Mouse (Mus musculus) midbrain, embryonic 11.5 days (tissue): ENCODE measurements at regions not wholly inside any gene's neighbourhood (a gene's known extent, or its start where the extent isn't known, plus 50 kb on each side); places are given as distances from the start of the nearest gene placed in this dataset.

ENCODE experiments used
- ATAC-seq: fragments of 200-750 bp; cut with Nextera tagmentation; 2 replicates; pipeline ENCODE4 v1.8.0; 2017; ENCODE audit warnings: moderate TSS enrichment, moderate library complexity; ENCODE audit not compliant: low FRiP score
- DNase-seq: peaks from one replicate; pipeline ENCODE4 v3.0.0; 2015; ENCODE audit warnings: low spot score; ENCODE audit errors: missing footprints
- H3K27ac ChIP-seq: fragments of 300-500 bp; sonication (generic); 2 replicates; pipeline ENCODE4 v1.5.1; 2014; ENCODE audit warnings: low read depth, low read length
- H3K27me3 ChIP-seq: fragments of 300-500 bp; sonication (generic); 2 replicates; pipeline ENCODE4 v1.6.1; 2014; ENCODE audit warnings: mild to moderate bottlenecking, low read length, moderate library complexity, mixed read lengths; ENCODE audit not compliant: control insufficient read depth, insufficient read depth
- H3K36me3 ChIP-seq: fragments of 300-500 bp; sonication (generic); 2 replicates; pipeline ENCODE4 v1.6.1; 2014; ENCODE audit warnings: mild to moderate bottlenecking, low read length, moderate library complexity, mixed read lengths; ENCODE audit not compliant: control insufficient read depth, insufficient read depth
- H3K4me1 ChIP-seq: fragments of 300-500 bp; sonication (generic); 2 replicates; pipeline ENCODE4 v1.6.1; 2014; ENCODE audit warnings: low read length; ENCODE audit not compliant: control insufficient read depth, insufficient read depth
- H3K4me2 ChIP-seq: fragments of 300-500 bp; sonication (generic); 2 replicates; pipeline ENCODE4 v1.6.1; 2014; ENCODE audit warnings: mild to moderate bottlenecking, moderate library complexity
- H3K4me3 ChIP-seq: fragments of 300-500 bp; sonication (generic); 2 replicates; pipeline ENCODE4 v1.5.1; 2014; ENCODE audit warnings: low read depth, low read length
- H3K9ac ChIP-seq: fragments of 300-500 bp; sonication (generic); 2 replicates; pipeline ENCODE4 v1.6.1; 2014; ENCODE audit warnings: low read length
- H3K9me3 ChIP-seq: fragments of 300-500 bp; sonication (generic); 2 replicates; pipeline ENCODE4 v1.6.1; 2016; ENCODE audit warnings: low read length; ENCODE audit not compliant: control insufficient read depth
- WGBS: fragments of 180-500 bp; shearing (Covaris S2); extraction: QIAGEN DNeasy Blood & Tissue Kit; methylation state at CpG from one replicate; pipeline ENCODE4 v1.1.7; 2014; 5-methylcytosine and 5-hydroxymethylcytosine counted together

DNA sequence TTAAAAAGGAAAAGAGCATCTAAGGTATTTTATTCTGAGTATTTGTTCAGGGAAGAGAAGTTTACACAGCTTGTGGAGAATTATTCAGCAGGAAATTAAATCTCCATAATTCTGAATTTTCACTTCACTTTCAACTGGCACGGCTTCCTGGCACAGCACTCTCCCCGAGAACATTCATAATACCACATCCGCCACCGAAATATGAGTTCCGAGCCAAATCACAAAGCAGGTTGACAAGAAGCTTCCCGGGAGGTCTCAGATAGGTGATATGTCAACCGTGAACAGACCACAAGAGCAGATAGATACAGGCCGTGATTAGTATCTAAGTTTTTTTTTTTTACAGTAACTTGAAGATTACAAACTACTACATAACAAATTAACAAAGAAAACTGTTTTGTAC is 473.9 kb downstream of the Synb start:
- WGBS: 91% methylated on average over 8 of the region's 8 CpGs
- DNase-seq: no peak
- H3K9me3 ChIP-seq: no peaks in the 10 kb centered on the region
- no peaks in the 10 kb centered on the region for H3K36me3 ChIP-seq
- no peaks in the 10 kb centered on the region for H3K27me3 ChIP-seq
- H3K4me1 ChIP-seq: no peaks in the 10 kb centered on the region
- no peak overlapping the region for H3K9ac ChIP-seq
- no peak overlapping the region for H3K27ac ChIP-seq
- H3K4me3 ChIP-seq: no peak overlapping the region
- H3K4me2 ChIP-seq: no peak overlapping the region
- ATAC-seq: no peak

DNA sequence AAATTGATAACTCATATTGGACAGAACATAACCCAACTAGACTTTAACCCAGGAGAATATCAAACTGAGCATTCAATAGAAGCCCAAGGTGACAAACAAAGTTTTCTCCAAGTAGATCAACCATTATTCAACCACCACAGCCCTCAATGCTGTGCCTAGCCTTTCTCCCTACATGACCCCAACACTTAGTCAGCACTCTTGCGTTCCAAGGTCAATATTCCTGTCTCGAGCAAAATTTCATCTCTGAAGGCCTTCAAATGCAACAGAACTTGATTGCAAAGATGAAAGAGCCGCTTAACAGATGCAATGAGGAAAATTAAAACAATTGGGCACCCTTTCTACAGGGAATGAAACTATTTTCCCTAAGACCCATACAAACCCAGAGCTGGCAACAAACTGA is 485.1 kb downstream of the Synb start:
- H3K4me1 ChIP-seq: no peaks in the 10 kb centered on the region
- H3K9me3 ChIP-seq: no peaks in the 10 kb centered on the region
- H3K4me3 ChIP-seq: no peak overlapping the region
- no peaks in the 10 kb centered on the region for H3K36me3 ChIP-seq
- no peak overlapping the region for H3K4me2 ChIP-seq
- no peaks in the 10 kb centered on the region for H3K27me3 ChIP-seq
- ATAC-seq (no peak), DNase-seq (no peak)
- no peak overlapping the region for H3K27ac ChIP-seq
- 88% methylated on average over 3 of the region's 3 CpGs for WGBS
- no peak overlapping the region for H3K9ac ChIP-seq

DNA sequence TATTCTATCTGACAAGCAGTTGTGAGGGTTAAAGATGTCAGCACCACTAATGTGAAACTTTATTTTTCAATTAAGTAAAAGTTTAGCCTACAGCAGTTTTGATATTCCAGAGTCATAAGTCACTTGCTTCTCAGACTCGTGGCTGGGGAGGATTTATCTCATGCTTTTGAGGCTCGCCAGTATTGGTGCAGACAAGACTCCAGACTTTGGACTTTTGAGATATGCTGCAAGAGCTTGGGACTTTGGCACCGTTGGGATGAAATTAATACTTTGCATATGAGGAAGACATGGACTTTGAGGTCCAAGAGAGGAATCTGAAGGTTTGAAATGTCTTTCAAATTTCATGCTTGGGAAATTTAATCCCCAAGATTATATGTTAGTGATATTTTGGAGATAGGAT is 486.2 kb downstream of the Synb start:
- H3K9me3 ChIP-seq: no peaks in the 10 kb centered on the region
- H3K36me3 ChIP-seq: no peaks in the 10 kb centered on the region
- H3K27ac ChIP-seq: no peak overlapping the region
- H3K4me3 ChIP-seq: no peak overlapping the region
- H3K27me3 ChIP-seq: no peaks in the 10 kb centered on the region
- no peak overlapping the region for H3K9ac ChIP-seq
- no peak overlapping the region for H3K4me2 ChIP-seq
- H3K4me1 ChIP-seq: no peaks in the 10 kb centered on the region
- WGBS: 86% methylated on average over 3 of the region's 3 CpGs
- no peak for DNase-seq
- no peak for ATAC-seq

DNA sequence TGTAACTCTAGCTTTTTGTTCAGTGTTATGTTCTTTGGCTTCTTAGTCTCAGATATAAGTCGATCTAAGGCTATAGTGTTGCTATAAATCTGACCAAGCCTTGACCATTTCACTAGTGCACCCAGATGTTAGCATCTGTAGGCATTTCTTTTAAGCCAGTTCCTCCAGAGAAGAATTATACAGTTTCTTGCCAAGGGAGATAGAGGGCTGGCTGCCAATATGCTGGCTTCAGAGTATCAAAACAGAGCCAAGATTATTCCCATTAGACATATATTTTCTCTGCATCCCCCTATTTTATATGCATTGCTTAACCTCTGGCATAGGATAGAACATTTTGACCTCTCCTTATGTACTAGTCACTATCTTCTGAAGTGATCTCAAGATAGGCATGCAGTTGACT is 487.5 kb downstream of the Synb start:
- 85% methylated on average over 1 of the region's 1 CpGs for WGBS
- H3K4me3 ChIP-seq: no peak overlapping the region
- H3K9me3 ChIP-seq: no peaks in the 10 kb centered on the region
- no peaks in the 10 kb centered on the region for H3K4me1 ChIP-seq
- H3K27me3 ChIP-seq: no peaks in the 10 kb centered on the region
- no peak overlapping the region for H3K4me2 ChIP-seq
- no peak overlapping the region for H3K27ac ChIP-seq
- ATAC-seq: no peak
- H3K36me3 ChIP-seq: no peaks in the 10 kb centered on the region
- DNase-seq: no peak
- no peak overlapping the region for H3K9ac ChIP-seq

DNA sequence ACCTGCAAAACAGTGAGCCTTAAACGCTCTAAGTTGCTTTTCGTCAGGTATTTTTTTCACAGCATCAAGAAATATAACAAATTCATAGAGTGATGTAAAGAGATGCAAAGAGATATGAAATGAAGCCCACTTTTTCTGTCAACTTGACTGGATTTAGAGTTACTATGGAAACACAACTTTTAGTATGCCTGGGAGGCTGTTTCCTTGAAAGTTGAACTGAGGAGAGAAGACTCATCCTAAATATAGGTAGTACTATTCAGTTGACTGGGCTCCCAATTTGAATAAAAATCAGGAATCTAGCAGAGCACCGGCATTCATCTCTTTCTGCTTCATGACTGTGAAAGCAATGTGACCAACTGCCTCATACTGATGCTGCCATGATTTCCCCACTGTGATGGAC is 509.7 kb downstream of the Synb start:
- H3K27me3 ChIP-seq: no peaks in the 10 kb centered on the region
- no peak overlapping the region for H3K27ac ChIP-seq
- H3K4me3 ChIP-seq: no peak overlapping the region
- no peak overlapping the region for H3K4me2 ChIP-seq
- 85% methylated on average over 3 of the region's 3 CpGs for WGBS
- no peaks in the 10 kb centered on the region for H3K4me1 ChIP-seq
- ATAC-seq (no peak), DNase-seq (no peak)
- H3K9me3 ChIP-seq: no peaks in the 10 kb centered on the region
- H3K9ac ChIP-seq: no peak overlapping the region
- no peaks in the 10 kb centered on the region for H3K36me3 ChIP-seq

DNA sequence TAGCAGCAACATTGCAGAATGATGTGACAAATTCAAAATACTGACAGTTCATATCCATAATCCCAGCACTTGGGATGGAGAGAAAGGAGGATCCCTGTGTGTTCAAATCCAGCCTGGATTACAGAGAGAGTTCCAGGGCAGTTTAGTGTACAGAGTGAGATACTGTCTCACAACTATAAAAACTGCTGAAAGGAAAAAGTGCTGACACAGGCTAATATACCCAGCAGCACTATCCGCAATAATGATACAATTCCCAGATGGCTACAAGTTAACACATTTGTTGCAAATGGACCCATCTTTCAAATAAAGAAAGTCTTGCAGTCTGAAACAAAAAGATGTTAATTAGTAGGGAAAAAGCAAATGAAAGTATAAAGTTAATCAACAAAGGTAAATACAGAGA is 510.9 kb downstream of the Synb start:
- H3K4me2 ChIP-seq: no peak overlapping the region
- H3K4me3 ChIP-seq: no peak overlapping the region
- H3K4me1 ChIP-seq: no peaks in the 10 kb centered on the region
- H3K27me3 ChIP-seq: no peaks in the 10 kb centered on the region
- no peak overlapping the region for H3K9ac ChIP-seq
- DNase-seq (no peak), ATAC-seq (no peak)
- H3K9me3 ChIP-seq: no peaks in the 10 kb centered on the region
- no peak overlapping the region for H3K27ac ChIP-seq
- 98% methylated on average over 1 of the region's 1 CpGs for WGBS
- no peaks in the 10 kb centered on the region for H3K36me3 ChIP-seq

DNA sequence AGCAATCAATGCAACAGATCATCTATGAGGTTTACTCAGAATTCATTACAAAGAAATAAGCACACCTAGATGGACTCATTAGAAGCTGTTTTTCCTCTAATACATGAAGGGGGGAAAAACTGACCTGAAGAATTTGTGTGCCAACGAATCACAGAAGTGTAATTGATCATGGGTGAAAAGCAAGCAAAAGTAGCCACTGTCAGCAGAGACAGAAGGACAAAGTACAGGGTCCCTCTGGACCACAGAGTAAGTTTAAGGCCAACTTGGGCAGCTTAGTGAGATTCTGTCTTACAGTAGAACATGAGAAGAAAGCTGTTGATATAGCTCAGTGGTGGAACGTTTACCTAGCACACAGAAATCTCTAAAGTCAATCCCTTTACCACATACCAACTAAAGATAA is 523.7 kb downstream of the Synb start:
- Histone ChIP-seq H3K4me2 (no peak overlapping the region), H3K27me3 (no peaks in the 10 kb centered on the region), H3K36me3 (no peaks in the 10 kb centered on the region), H3K9me3 (no peaks in the 10 kb centered on the region), H3K4me1 (no peaks in the 10 kb centered on the region), H3K27ac (no peak overlapping the region), H3K9ac (no peak overlapping the region), H3K4me3 (no peak overlapping the region)
- 80% methylated on average over 2 of the region's 2 CpGs for WGBS
- ATAC-seq (no peak), DNase-seq (no peak)

DNA sequence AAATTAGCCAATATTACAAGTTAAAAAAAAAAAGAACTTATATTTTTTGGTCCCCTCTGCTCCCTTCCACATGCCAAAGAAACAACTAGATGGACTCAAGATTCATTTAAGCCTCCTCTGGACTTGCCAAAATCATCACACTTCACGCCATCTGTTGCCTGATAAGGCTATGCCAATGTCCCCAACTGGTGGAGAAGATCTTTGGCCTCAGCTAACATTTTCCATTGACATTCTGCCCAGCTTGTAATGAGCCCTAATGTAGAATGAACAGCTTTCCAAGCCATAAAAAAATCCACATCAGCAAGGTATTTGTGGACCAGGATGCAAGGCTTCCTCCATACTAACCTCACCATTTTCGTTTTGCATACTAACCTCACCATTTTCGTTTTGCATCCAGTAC is 531.2 kb downstream of the Synb start:
- no peak overlapping the region for H3K9ac ChIP-seq

DNA sequence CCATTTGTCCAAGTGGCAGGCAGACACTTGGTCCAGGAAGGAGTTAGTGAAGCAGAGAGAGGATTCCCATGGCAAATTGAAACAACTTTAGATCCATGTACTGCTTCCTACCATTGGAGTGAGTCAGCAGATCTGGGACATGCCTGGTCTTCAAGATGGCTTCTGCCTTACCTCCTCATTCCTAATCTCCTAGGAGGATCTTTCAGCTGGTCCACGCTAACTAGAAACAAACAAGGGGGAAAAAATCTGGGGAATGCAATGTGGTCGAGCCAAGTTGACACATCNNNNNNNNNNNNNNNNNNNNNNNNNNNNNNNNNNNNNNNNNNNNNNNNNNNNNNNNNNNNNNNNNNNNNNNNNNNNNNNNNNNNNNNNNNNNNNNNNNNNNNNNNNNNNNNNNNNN is 549.4 kb downstream of the Synb start:
- H3K4me1 ChIP-seq: no peaks in the 10 kb centered on the region
- H3K4me3 ChIP-seq: no peak overlapping the region
- 77% methylated on average over 2 of the region's 2 CpGs for WGBS
- H3K4me2 ChIP-seq: no peak overlapping the region
- no peaks in the 10 kb centered on the region for H3K9me3 ChIP-seq
- no peaks in the 10 kb centered on the region for H3K36me3 ChIP-seq
- ATAC-seq (no peak), DNase-seq (no peak)
- no peak overlapping the region for H3K9ac ChIP-seq
- H3K27me3 ChIP-seq: no peaks in the 10 kb centered on the region
- no peak overlapping the region for H3K27ac ChIP-seq

More for the DNA sequence above, 531.2 kb downstream of the Synb start:
- 83% methylated on average over 3 of the region's 3 CpGs for WGBS
- H3K27me3 ChIP-seq: no peaks in the 10 kb centered on the region
- no peak overlapping the region for H3K4me2 ChIP-seq
- H3K4me3 ChIP-seq: no peak overlapping the region
- H3K4me1 ChIP-seq: no peaks in the 10 kb centered on the region
- no peaks in the 10 kb centered on the region for H3K36me3 ChIP-seq
- no peaks in the 10 kb centered on the region for H3K9me3 ChIP-seq
- H3K27ac ChIP-seq: no peak overlapping the region
- no peak for DNase-seq
- ATAC-seq: no peak

DNA sequence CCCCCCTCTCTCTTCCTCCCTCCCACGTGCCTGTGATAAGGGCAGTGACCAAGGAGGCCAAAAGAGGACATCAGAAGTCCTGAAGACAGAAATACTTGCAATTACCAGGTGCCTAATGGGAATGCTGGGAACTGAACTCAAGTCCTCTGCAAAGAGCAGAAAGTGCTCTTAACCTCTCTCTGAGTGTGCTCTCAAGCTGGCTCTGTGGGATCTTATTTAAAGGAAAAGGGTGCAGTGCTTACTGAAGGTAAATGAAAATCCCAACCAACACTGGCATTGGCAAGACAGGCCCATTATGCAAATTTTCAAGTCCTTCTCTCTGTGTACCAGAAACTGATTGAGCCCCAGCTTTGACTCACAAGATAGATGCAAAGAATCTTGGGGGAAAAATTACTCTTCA is 555.6 kb downstream of the Synb start:
- Histone ChIP-seq H3K4me1 (no peaks in the 10 kb centered on the region), H3K4me2 (no peak overlapping the region), H3K4me3 (no peak overlapping the region), H3K27ac (no peak overlapping the region), H3K36me3 (no peaks in the 10 kb centered on the region), H3K9me3 (no peaks in the 10 kb centered on the region), H3K9ac (no peak overlapping the region), H3K27me3 (no peaks in the 10 kb centered on the region)
- DNase-seq (no peak), ATAC-seq (no peak)
- no CpG with 5 or more reads among the region's 1 CpGs for WGBS
